Mouse (Mus musculus) olfactory bulb, adult 2 months (tissue): ENCODE results near the gene 4930402H24Rik.

ENCODE experiments used
- CTCF ChIP-seq: fragments of 200-500 bp; IDR thresholded peaks from 2 replicates; pipeline ENCODE4 v1.5.1; 2012; ENCODE audit warnings: low read depth, mild to moderate bottlenecking, low read length, moderate library complexity; ENCODE audit not compliant: insufficient read depth
- POLR2A ChIP-seq: fragments of 200-500 bp; IDR thresholded peaks from 2 replicates; pipeline ENCODE4 v1.6.1; 2012; ENCODE audit warnings: mild to moderate bottlenecking, low read depth, low read length, moderate library complexity; ENCODE audit not compliant: insufficient read depth

DNA sequence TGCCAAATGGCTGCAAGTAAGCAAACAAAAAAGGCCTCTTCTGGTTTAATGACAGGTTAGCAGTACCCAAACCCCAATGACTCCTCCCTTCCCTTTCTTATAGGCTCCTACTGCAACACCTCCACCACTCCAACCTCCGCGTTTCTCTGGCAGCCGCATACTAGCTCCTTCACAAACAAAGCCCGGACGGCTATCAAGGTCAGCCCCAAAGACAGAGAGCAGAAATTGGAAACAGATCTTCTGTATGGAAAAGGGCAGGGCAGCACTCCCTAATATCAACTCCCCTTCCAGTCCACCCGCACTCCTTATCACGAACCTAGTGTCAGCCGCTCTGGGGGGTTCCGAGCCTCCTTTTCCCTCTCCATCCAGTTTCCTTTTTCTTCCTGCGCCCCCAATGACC, 67.1 kb downstream of the 4930402H24Rik start:
- TF ChIP-seq CTCF (no peak), POLR2A (0 out of 2 replicates have a peak, but pooled peaks have one; percentile 18)
